Mouse (Mus musculus) adrenal gland, adult 8-10 months (tissue): ENCODE results near the gene Insm2. TPM values are rescaled to one million over a fixed set of nuclear protein-coding genes. Genes with fewer than 3 reads are reported as not detected.
A peak's percentile ranks its signal among the peaks of the same experiment; 100 is the strongest.
"Not testable (repeated sequence)": the region's sequence is repeated elsewhere in the genome, so short reads cannot be mapped to it uniquely, and the experiment has no call there.

Source experiments
- DNase-seq: peaks from one replicate; pipeline ENCODE4 v3.0.0; 2022
- total RNA-seq, 4 experiments: library from RNA; stranded (reverse); gene quantifications; 2 replicates each; pipeline ENCODE4 v1.2.4; 2022

Gene Insm2
- total RNA-seq = 1 to 10 TPM; 2.6 to 6.4 (median 4.8) TPM

- no peak for DNase-seq
Measured at GRCm38 (mm10) chr12:55598887-55599561, at the start of gene Insm2. Insm2 (plus strand) TSS chr12:55599427.

DNA sequence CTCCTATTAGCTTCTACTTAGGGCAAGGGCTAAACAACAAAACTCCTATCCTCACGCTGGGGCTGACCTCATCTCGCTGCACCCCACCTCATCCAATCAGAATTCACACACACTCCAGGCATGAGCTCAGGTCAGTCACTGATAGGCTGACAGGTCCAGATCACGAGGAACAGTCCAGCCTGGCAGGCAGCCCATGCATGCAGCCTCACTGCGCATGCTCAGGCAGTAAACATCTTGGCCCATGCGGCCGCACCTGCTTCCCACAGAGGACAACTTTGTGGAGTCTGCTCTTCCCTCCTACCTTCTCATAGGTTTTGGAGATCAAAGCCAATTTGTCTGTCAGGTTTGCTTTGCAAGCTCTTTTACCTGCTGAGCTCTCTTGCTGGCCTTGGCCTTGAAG is 44.3 kb upstream of the Insm2 start:
- DNase-seq = not testable (repeated sequence)

GRCm38 (mm10) chr12:55557866-55558265 is 41.4 kb upstream of the Insm2 start:
- DNase-seq = no peak

DNA sequence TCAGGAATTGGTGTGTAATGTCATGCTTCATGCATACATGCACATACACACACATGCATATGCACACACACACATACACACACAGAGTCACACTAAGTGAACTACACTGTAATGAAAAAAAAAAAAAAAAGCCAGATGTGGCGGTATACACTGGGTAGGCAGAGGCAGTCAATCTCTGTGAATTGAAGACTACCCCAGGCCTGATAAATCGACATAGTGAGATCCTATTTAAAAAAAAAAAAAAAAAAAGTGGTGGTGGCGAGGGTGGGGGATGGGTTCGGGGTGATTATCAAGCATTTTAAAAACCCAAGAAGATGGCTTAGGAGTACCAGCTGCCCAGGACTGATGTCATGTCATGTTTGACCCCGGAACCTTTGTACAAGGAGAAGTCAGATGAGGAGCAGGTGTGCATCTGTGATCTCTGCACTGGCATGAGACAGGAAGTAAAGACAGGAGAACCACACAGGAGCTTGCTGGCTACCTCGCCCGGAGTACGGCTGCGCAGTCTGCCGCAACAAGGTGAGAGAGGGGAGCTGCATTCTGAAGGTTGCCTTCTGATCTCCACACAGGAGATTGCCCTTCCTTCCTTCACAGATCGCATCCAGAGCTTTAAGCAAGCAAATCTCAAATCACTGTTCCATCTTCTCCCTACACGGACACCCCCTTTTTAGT is 39.9 kb upstream of the Insm2 start:
- no peak for DNase-seq

- DNase-seq = peak; percentile 6
Measured at GRCm38 (mm10) chr12:55560025-55560690, 39.1 kb upstream of the Insm2 start.

DNA sequence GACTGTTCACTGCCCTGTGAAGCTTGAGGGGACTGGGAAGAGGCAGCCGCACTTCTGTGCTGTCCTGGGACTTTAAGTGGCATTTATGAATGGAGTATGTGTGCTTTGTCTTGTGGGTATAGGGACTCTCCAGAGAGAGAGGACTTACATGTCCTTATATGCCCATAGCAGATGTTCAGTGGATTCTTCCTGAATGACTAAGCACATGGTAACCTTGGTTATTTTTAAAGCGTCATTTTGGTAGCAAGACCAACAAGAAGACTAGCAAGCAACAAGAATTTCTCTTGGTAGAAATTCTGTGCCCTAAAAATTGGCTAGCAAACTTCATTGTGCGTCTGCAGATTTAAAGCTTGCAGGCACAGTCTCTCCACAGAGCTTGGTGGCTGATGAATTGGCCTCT is 35.5 kb upstream of the Insm2 start:
- DNase-seq = no peak

- DNase-seq = no peak
Measured at GRCm38 (mm10) chr12:55564187-55564963, 34.9 kb upstream of the Insm2 start.

DNA sequence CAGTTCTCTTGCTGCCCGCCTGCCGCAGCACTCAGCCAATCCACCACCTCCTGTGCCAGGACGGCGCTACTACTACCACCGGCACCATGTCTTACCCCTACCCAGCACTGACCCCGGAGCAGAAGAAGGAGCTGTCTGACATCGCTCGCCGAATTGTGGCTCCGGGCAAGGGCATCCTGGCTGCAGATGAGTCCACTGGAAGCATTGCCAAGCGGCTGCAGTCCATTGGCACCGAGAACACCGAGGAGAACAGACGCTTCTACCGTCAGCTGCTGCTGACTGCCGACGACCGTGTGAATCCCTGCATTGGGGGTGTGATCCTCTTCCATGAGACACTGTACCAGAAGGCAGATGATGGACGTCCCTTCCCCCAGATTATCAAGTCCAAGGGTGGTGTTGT is 34.0 kb upstream of the Insm2 start, which contains the start of gene Aldoart2:
Aldoart2 (plus strand) TSS at position 34 of the 400 bp plus-strand sequence.
- no peak for DNase-seq

- DNase-seq = no peak
Measured at GRCm38 (mm10) chr12:55565867-55566266, 33.4 kb upstream of the Insm2 start.

DNA sequence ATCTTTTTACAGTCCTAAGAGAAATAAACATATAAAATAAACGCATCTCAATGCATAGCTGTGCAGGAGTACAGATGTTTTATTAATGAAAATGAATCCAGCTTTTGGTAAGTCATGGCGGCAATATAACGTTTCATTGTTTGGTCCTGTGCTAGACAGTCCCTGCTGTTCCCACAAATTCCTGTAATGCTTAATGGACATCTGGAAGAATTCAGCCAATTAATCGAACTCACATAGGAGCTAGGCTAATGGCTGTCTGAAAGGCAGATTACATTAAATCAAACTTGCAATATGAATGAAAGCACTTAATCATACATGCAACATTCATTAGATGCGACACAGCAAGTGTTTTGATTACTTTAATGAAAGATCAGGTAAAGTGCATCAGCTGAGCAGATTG is 32.4 kb upstream of the Insm2 start:
- no peak for DNase-seq

- DNase-seq = no peak
Measured at GRCm38 (mm10) chr12:55568466-55568865, 30.8 kb upstream of the Insm2 start.

GRCm38 (mm10) chr12:55569676-55570075 is 29.6 kb upstream of the Insm2 start:
- no peak for DNase-seq

DNA sequence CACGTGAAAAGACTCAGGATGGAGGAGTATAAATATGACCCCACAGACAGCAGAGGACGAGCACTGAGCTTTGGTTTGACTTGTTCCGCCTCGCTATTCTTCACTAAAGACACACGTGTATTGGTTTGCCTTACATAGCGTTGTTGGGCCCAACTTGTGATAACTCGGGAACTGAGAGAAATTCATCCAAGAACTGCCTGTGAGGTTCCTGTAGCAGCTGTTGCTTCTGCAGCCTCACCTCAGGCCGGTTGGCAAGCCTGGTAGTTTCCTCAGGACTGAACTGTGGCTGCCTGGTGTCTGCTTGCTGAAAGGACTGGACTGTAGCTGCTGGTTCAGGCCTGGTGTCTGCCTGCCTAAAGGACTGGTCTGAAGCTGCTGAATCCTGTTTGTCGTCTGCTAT is 28.6 kb upstream of the Insm2 start:
- DNase-seq = no peak

DNA sequence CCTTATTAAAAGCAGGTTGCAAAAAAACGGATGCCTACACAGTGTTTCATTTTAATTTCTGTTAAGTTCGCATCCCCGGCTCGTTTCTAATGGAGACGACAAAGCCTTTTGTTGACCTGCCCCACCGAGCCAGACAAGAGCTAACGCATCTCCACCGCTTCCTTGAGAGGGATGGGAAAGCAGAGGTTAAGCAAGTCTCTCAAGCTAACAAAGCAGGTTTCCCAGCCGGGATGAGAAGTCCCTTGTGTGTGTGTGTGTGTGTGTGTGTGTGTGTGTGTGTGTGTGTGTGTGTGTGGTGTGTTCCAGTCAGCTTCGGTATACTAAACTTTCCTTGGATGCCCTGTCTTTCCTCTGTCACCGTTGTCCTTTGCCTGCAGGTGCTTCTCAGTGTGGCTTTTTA is 28.0 kb upstream of the Insm2 start:
- no peak for DNase-seq

DNA sequence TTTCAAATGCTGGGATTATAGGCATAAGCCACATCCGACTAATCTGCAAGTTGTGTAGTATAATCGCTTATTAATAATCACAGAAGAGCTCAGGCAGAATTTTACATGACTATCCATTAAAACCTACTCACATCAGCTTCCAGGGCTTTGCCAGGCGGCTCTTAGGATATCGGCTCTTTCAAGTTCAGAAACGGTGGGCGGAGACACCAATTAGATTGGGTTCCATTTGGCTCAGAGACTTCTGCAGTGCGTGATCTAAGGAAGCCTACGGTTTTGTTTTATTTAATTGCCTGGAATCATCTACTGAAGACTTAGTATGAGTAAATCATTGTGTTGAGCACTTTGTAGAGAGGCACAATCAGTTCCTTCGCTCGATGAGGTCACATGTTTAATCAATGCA is 27.6 kb upstream of the Insm2 start:
- DNase-seq = no peak

DNA sequence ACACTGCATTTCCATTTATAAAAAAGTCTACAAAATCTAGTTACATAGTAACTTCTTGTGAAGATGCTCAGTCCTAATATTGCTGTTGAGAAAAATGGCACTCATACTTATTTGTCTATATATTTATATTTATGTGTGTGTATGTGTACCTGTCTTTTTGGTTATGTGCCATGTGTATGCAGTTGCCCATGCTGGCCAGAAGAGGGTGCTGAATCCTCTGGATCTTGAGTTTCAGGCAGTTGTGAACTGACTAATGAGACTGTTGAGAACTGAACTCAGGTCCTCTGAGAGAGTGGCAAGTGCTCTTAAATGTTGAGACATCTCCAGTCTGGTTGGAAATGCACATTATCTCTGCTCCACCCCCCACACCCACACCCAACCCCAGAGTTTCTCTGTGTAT is 26.1 kb upstream of the Insm2 start:
- no peak for DNase-seq

DNA sequence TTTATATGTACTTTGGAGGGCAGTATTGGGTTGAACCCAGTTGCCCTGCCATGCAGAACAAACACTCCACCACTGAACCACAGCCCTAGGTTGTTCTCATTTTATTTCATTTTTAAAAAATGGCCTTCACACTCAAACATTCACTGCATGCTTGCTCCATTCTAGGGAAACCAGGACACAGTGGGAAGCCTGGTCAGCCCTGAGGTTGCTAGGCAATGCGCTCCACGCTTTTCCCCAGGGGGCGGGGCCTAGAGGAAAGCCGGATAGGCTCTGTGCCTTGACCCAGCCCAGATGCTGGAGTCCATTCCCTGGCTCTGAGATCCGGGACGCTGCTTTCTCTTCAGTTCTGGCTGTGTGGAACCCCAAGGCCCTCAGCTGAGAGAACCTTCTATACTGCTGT is 25.4 kb upstream of the Insm2 start:
- DNase-seq = no peak

GRCm38 (mm10) chr12:55586936-55587335 is 12.3 kb upstream of the Insm2 start:
- not testable (repeated sequence) for DNase-seq

- no peak for DNase-seq
Measured at GRCm38 (mm10) chr12:55598537-55598886, 715 bp upstream of the Insm2 start.

- peak; percentile 41 for DNase-seq
Measured at GRCm38 (mm10) chr12:55599639-55600502, 644 bp downstream of the Insm2 start.

GRCm38 (mm10) chr12:55600503-55600994 is 1.3 kb downstream of the Insm2 start:
- no peak for DNase-seq

DNA sequence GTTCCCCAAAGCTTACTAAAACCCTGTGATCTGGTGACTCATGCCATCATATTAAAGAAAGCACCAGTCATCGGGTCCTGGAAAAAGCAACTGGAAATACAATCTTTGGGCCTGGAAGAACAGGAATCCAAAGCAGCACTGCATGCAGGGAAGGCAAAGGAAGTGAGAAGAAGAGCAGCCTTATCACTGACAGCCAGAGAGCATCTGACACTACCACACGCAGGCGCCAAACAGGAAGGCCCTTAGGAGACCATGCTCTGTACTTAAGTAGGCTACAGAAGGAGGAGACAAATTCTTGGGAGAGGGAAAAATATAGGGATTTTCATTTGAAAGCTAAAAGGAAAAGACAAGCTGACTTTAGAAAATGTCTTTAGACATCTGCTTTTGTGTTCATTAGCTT is 5.2 kb downstream of the Insm2 start:
- no peak for DNase-seq
